Mouse (Mus musculus): ENCODE measurements around the gene Arsb. TPM values are rescaled to one million over a fixed set of nuclear protein-coding genes. Genes with fewer than 3 reads are reported as not detected.
"Not testable (repeated sequence)": the region's sequence is repeated elsewhere in the genome, so short reads cannot be mapped to it uniquely, and the experiment has no call there.

The Arsb gene
- polyA plus RNA-seq, 1 experiment from 2014 or later = 5.1 TPM

DNA sequence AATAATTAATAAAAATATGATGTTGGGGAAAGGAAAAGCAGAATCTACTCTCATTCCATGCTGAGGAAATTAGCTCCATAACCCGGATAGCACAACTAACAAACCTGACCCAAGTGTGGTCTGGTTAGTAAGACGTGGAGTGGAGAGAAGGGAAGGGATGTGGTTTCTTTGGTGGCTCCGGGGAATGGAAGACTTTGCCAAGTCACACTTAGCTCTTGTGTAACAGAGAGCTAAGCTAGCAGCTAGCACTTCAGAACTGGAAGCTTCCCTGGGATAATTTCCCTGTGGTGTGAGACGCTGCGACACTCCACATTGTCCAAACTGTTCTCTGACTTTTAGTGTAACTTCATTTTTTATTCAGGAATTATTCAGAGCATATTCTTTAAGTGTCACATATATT, 198.7 kb downstream of the Arsb start:
- H3K27me3 ChIP-seq (ENCODE audit: insufficient read depth, poor library complexity, severe bottlenecking) = no peaks in the 10 kb centered on the region
- H3K36me3 ChIP-seq = no peaks in the 10 kb centered on the region
- WGBS = 87% methylated on average over 5 of the region's 5 CpGs
- no peak overlapping the region for H3K27ac ChIP-seq
- H3K4me3 ChIP-seq = no peak overlapping the region
- DNase-seq (ENCODE audit: low spot score) = no peak
- H3K4me1 ChIP-seq (replicated peaks) = peaks cover 11% of the 10 kb centered on the region
- no peaks in the 10 kb centered on the region for H3K9me3 ChIP-seq

DNA sequence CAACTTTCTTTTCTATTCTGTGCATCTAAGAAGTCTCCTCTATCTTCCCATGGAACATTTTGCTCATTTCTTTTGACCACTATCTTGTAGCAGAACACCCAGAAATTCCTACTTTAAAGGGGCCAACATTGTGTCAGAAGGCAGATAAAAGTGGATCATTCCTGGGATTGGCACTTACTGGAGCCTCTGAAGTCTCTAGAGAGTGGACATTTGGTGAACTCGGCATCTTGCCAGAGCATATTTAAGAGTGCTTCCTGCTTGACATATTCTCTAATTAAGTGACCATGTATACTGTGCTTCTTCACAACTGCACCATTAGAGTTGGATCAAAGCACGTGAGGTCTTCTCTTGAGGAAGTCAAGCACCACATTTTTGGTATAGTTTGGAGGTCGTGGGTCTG, 201.0 kb downstream of the Arsb start:
- Histone ChIP-seq H3K9me3 (no peaks in the 10 kb centered on the region), H3K4me1 (replicated peaks) (no peaks in the 10 kb centered on the region; the same call in 1 of the 2 replicates), H3K27me3 (ENCODE audit: insufficient read depth, poor library complexity, severe bottlenecking) (no peaks in the 10 kb centered on the region), H3K36me3 (no peaks in the 10 kb centered on the region), H3K27ac (no peak overlapping the region), H3K4me3 (no peak overlapping the region)
- WGBS = 84% methylated on average over 3 of the region's 3 CpGs
- DNase-seq (ENCODE audit: low spot score) = no peak

GRCm38 (mm10) chr13:93975668-93976067, 204.2 kb downstream of the Arsb start:
- no peak for DNase-seq (ENCODE audit: low spot score)
- WGBS = 79% methylated on average over 5 of the region's 5 CpGs
- no peak overlapping the region for H3K27ac ChIP-seq
- peaks cover 22% of the 10 kb centered on the region; the same call in 1 of the 2 replicates for H3K4me1 ChIP-seq (replicated peaks)
- no peaks in the 10 kb centered on the region for H3K27me3 ChIP-seq (ENCODE audit: insufficient read depth, poor library complexity, severe bottlenecking)
- no peak overlapping the region for H3K4me3 ChIP-seq
- H3K9me3 ChIP-seq = no peaks in the 10 kb centered on the region
- no peaks in the 10 kb centered on the region for H3K36me3 ChIP-seq

DNA sequence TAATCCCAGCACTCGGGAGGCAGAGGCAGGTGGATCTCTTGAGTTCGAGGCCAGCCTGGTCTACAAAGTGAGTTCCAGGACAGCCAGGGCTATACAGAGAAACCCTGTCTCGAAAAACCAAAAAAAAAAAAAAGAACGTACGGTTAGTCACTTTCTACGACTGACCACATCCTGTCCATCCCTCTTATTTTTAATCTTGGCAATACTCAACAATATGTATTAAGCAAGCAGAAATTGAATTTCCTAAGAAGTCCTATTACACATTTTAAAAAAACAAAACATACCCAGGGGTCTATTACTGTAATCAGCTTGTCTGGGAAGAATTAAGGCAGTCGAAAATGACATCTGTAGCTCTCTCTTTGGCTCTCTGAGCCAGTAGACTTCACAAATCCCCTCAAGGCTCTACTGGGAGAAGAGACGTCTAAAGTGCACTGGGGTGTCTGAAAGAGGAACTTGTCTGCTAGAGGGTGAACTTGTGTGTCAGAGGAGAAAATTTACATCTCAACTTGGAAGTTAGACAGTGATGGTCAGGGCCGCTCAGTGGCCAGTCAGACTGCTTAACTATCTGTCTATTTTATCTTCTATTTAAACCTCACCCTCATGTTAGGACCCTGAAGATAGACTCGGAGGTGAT, 205.6 kb downstream of the Arsb start:
- no peaks in the 10 kb centered on the region for H3K36me3 ChIP-seq
- peaks cover 22% of the 10 kb centered on the region; the same call in 1 of the 2 replicates for H3K4me1 ChIP-seq (replicated peaks)
- DNase-seq (ENCODE audit: low spot score) = no peak
- no peaks in the 10 kb centered on the region for H3K27me3 ChIP-seq (ENCODE audit: insufficient read depth, poor library complexity, severe bottlenecking)
- no peaks in the 10 kb centered on the region for H3K9me3 ChIP-seq
- no peak overlapping the region for H3K4me3 ChIP-seq
- no peak overlapping the region for H3K27ac ChIP-seq
- 85% methylated on average over 10 of the region's 10 CpGs for WGBS

DNA sequence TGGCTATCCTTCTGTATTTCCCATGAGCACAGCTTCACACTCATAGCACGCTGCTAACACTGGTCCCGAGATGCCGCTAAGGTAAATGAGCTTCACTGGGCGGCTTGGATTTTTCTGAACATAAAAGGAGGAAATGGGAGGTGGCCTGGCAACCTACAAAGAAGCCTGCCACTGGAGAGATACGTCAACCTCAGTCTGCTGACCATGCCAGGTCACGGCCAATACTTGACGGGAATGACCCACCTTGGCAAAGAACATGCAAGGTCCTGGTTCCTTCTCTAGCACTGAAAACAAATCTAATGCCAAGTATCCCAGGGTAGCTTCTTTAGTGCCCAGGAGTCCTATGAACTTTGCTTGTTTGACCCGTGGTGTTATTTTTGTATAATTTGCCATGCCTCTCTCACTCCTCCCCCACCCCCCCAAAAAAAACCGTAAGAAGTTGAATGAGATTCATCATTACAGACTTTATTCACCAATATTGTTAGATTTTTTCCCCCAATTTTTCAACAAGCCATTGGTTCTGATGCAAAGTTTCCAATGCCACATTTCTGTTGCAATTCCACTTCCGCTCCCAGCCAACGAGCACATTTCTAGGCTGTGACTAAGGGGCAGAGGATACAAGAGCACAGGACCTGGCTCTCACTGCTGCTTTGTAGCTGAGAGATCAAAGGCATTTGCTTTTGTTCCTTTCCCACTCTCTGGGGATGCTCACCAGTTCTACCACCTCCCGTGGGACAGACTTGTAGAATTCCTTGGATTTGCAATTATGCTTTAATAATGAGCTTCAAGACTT, 207.5 kb downstream of the Arsb start:
- Histone ChIP-seq H3K27ac (no peak overlapping the region), H3K4me1 (replicated peaks) (peaks cover 22% of the 10 kb centered on the region; the same call in 1 of the 2 replicates), H3K4me3 (no peak overlapping the region), H3K9me3 (no peaks in the 10 kb centered on the region), H3K27me3 (ENCODE audit: insufficient read depth, poor library complexity, severe bottlenecking) (no peaks in the 10 kb centered on the region), H3K36me3 (no peaks in the 10 kb centered on the region)
- 73% methylated on average over 12 of the region's 12 CpGs for WGBS
- no peak for DNase-seq (ENCODE audit: low spot score)

DNA sequence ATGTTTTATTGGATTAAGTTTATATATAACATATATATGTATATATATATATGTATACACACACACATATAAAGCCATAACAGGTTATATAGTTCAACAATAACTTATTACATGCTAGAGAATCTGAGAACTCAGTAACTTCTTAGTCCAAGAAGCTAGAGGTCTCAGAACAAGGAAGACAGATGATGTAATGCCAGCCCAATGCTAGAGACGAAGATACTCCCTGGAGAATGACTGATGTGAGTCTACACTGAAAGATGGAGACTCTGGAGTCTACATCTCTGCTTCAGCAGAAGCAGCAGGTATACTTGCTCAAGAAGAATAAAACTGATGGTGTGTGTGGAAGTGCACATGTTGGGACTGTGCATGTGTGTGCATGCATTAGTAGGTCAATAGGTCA, 208.3 kb downstream of the Arsb start:
- Histone ChIP-seq H3K4me3 (no peak overlapping the region), H3K36me3 (no peaks in the 10 kb centered on the region), H3K9me3 (no peaks in the 10 kb centered on the region), H3K27ac (no peak overlapping the region), H3K27me3 (ENCODE audit: insufficient read depth, poor library complexity, severe bottlenecking) (no peaks in the 10 kb centered on the region), H3K4me1 (replicated peaks) (peaks cover 22% of the 10 kb centered on the region; the same call in 1 of the 2 replicates)
- DNase-seq (ENCODE audit: low spot score) = no peak
- WGBS = 67% methylated on average over 1 of the region's 1 CpGs

- WGBS = 77% methylated on average over 2 of the region's 2 CpGs
- Histone ChIP-seq H3K27me3 (ENCODE audit: insufficient read depth, poor library complexity, severe bottlenecking) (no peaks in the 10 kb centered on the region), H3K4me3 (no peak overlapping the region)
Measured at GRCm38 (mm10) chr13:93984521-93984920, 213.1 kb downstream of the Arsb start.

DNA sequence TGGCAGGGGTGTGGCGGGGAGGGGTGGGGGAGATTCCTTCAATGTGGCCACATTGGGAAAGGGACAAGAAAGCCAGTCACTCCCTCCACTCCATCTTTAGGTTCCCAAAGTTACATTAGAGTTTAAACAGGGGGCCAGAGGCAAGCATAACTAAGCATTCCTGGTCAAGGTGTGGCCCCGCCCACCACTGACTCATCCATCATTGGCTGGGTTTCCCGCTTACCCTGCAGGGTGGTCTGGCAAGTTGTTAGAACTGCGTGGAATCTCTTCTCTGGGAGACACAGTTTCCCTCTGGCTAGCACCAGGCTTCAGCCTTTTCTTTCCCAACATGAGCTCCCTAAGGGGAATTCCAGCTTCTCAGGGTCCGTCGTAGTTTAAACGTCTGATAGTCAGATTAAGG, 213.8 kb downstream of the Arsb start:
- no peaks in the 10 kb centered on the region for H3K36me3 ChIP-seq
- DNase-seq (ENCODE audit: low spot score) = no peak
- no peaks in the 10 kb centered on the region for H3K27me3 ChIP-seq (ENCODE audit: insufficient read depth, poor library complexity, severe bottlenecking)
- H3K4me1 ChIP-seq (replicated peaks) = peaks cover 16% of the 10 kb centered on the region
- H3K4me3 ChIP-seq = no peak overlapping the region
- H3K9me3 ChIP-seq = no peaks in the 10 kb centered on the region
- 83% methylated on average over 7 of the region's 7 CpGs for WGBS
- H3K27ac ChIP-seq = no peak overlapping the region

More at GRCm38 (mm10) chr13:93984521-93984920, 213.1 kb downstream of the Arsb start:
- Histone ChIP-seq H3K4me1 (replicated peaks) (peaks cover 12% of the 10 kb centered on the region), H3K9me3 (no peaks in the 10 kb centered on the region), H3K27ac (no peak overlapping the region), H3K36me3 (no peaks in the 10 kb centered on the region)
- DNase-seq (ENCODE audit: low spot score) = no peak

DNA sequence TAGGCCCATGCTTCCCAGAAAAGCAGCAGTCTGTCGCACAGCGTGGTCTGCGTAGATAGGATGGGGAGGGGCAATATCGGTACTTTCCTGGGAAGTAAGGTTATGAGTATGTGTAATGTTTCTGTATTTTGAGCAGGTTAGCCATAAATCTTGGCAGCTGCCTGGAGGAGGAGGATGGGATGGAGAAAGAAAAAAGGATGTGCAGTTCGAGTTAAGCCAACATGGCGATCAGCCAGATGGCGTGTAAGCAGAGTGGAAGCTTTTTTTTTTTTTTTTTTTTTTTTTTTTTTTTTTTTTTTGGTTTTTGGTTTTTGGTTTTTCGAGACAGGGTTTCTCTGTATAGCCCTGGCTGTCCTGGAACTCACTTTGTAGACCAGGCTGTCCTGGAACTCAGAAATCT, 214.3 kb downstream of the Arsb start:
- H3K27me3 ChIP-seq (ENCODE audit: insufficient read depth, poor library complexity, severe bottlenecking); H3K27ac ChIP-seq; H3K9me3 ChIP-seq; H3K36me3 ChIP-seq; DNase-seq (ENCODE audit: low spot score); H3K4me3 ChIP-seq: not testable (repeated sequence)
- WGBS = 93% methylated on average over 8 of the region's 8 CpGs
- H3K4me1 ChIP-seq (replicated peaks) = peaks cover 18% of the 10 kb centered on the region

- DNase-seq (ENCODE audit: low spot score) = no peak
- H3K9me3 ChIP-seq = peaks cover 3% of the 10 kb centered on the region; the same call in 1 of the 2 replicates
- H3K4me1 ChIP-seq (replicated peaks) = peaks cover 19% of the 10 kb centered on the region
- H3K36me3 ChIP-seq = no peaks in the 10 kb centered on the region
- no peak overlapping the region for H3K27ac ChIP-seq
- no peak overlapping the region for H3K4me3 ChIP-seq
- WGBS = 82% methylated on average over 7 of the region's 7 CpGs
- no peaks in the 10 kb centered on the region for H3K27me3 ChIP-seq (ENCODE audit: insufficient read depth, poor library complexity, severe bottlenecking)
Measured at GRCm38 (mm10) chr13:93987611-93988010, 216.2 kb downstream of the Arsb start.

DNA sequence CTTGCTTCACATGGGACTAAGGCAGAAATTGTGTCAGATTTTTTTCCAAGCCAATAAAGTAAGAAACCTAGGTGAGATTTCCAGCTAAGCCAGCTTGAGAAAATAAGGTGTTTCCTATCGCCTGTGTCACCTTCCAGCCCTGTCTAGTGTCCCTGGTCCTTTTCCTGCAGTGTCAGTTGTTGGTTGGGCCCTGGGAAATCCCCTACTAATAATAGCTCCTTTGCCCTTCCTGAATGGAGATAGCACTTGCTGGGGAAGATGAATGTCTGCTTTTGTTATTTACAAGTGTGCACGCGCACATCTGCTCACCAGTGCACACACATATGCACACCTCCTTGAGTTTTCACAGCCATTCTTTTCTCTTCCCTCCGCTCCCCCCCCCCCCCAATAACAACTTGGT, 217.8 kb downstream of the Arsb start:
- 73% methylated on average over 4 of the region's 4 CpGs for WGBS
- Histone ChIP-seq H3K9me3 (peaks cover 3% of the 10 kb centered on the region; the same call in 1 of the 2 replicates), H3K4me3 (no peak overlapping the region), H3K27me3 (ENCODE audit: insufficient read depth, poor library complexity, severe bottlenecking) (no peaks in the 10 kb centered on the region), H3K4me1 (replicated peaks) (peaks cover 19% of the 10 kb centered on the region), H3K36me3 (no peaks in the 10 kb centered on the region), H3K27ac (no peak overlapping the region; the same call in 1 of the 2 replicates)
- no peak for DNase-seq (ENCODE audit: low spot score)

GRCm38 (mm10) chr13:93989736-93990611, 218.5 kb downstream of the Arsb start:
- no peak for DNase-seq (ENCODE audit: low spot score)
- peak overlapping the region; percentile 66 for H3K27ac ChIP-seq
- H3K9me3 ChIP-seq = peaks cover 3% of the 10 kb centered on the region; the same call in 1 of the 2 replicates
- H3K4me1 ChIP-seq (replicated peaks) = peaks cover 19% of the 10 kb centered on the region
- H3K36me3 ChIP-seq = no peaks in the 10 kb centered on the region
- WGBS = 82% methylated on average over 11 of the region's 11 CpGs
- H3K4me3 ChIP-seq = no peak overlapping the region
- H3K27me3 ChIP-seq (ENCODE audit: insufficient read depth, poor library complexity, severe bottlenecking) = no peaks in the 10 kb centered on the region
